Mouse (Mus musculus): ENCODE data around the gene Tnfrsf1b.

DNA sequence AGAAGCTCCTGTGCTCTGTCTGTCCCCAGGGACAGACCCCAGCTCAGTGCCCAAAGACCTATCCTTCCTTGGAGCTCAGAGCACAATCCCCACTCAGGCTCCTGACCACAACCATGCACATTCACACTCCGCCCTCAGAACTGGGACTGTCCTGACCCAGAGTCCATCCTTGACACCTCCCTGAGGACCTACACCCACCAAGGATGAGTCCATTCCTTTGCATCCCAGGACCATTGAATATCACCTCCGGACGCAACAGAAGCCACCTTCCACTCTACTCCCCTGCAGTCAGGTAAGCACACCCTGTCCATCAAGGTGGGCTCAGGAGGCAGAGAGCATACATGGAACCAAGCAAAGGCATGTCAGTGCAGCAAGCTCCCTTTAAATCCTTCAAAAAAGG is 1.1 kb downstream of the Tnfrsf1b start:
- TF ChIP-seq POLR2A (IDR thresholded peaks at IDR 0.05; ENCODE audit: borderline replicate concordance, low read depth, low read length) (no peak), CTCF (IDR thresholded peaks at IDR 0.05; ENCODE audit: low read depth, low read length) (no peak)

All from bone marrow macrophage, adult 2 months (primary cell).